8 mouse cellular contexts compared by ENCODE assay signal in genomic region chr11:19020951-19021710, GRCm38 (mm10). TPM values are rescaled to one million over a fixed set of nuclear protein-coding genes. Genes with fewer than 3 reads are reported as not detected.
A peak's percentile ranks its signal among the peaks of the same experiment; 100 is the strongest.
DNase-seq lines count a peak whose midpoint lies in the region; ATAC-seq and TF ChIP-seq lines count a peak whose summit lies in the region.

No protein-coding gene starts in this region.

- H3K9ac ChIP-seq in kidney, embryonic 14.5 days (ENCODE audit: low read depth, low read length): peak overlapping the region; percentile 93
- H3K9ac ChIP-seq in forebrain, embryonic 13.5 days: peak overlapping the region; percentile 54
- H3K9ac ChIP-seq in kidney, postnatal 0 days (ENCODE audit: low read depth, low read length): peak overlapping the region; percentile 93
- peak overlapping the region; percentile 52; the same call in 1 of the 2 replicates for H3K9ac ChIP-seq in midbrain, embryonic 12.5 days (replicated peaks)

- no peaks in the 10 kb centered on the region for H3K9me3 ChIP-seq in kidney, embryonic 14.5 days (ENCODE audit: control insufficient read depth, low read length)
- no peaks in the 10 kb centered on the region for H3K9me3 ChIP-seq in forebrain, embryonic 13.5 days (replicated peaks)
- no peaks in the 10 kb centered on the region for H3K9me3 ChIP-seq in kidney, postnatal 0 days (replicated peaks; ENCODE audit: low read length)
- no peaks in the 10 kb centered on the region for H3K9me3 ChIP-seq in midbrain, embryonic 12.5 days

- peaks cover 13% of the 10 kb centered on the region for H3K4me1 ChIP-seq in kidney, embryonic 14.5 days (ENCODE audit: control insufficient read depth, insufficient read depth, low read length)
- H3K4me1 ChIP-seq in forebrain, embryonic 13.5 days: peaks cover 28% of the 10 kb centered on the region
- H3K4me1 ChIP-seq in kidney, postnatal 0 days (replicated peaks; ENCODE audit: insufficient read depth, low read length): peaks cover 10% of the 10 kb centered on the region; the same call in 1 of the 2 replicates
- H3K4me1 ChIP-seq in midbrain, embryonic 12.5 days: peaks cover 17% of the 10 kb centered on the region

- TF ChIP-seq CTCF in brain, embryonic 14.5 days (IDR thresholded peaks at IDR 0.05; ENCODE audit: borderline replicate concordance, extremely low read depth, insufficient read depth, insufficient read length): no peak
- no peak for TF ChIP-seq CTCF in kidney, postnatal 0 days (IDR thresholded peaks at IDR 0.05; ENCODE audit: low read depth)

- H3K4me2 ChIP-seq in kidney, embryonic 14.5 days (replicated peaks; ENCODE audit: low read depth, low read length): peak overlapping the region; percentile 73
- peak overlapping the region; percentile 85 for H3K4me2 ChIP-seq in forebrain, embryonic 13.5 days
- peak overlapping the region; percentile 86 for H3K4me2 ChIP-seq in kidney, postnatal 0 days (ENCODE audit: low read length)
- H3K4me2 ChIP-seq in midbrain, embryonic 12.5 days (replicated peaks): peak overlapping the region; percentile 91

- 2% methylated on average over 28 of the region's 28 CpGs for WGBS in kidney, embryonic 14.5 days
- 3% methylated on average over 28 of the region's 28 CpGs for WGBS in forebrain, embryonic 13.5 days
- WGBS in kidney, postnatal 0 days: 8% methylated on average over 28 of the region's 28 CpGs
- WGBS in midbrain, embryonic 12.5 days: 2% methylated on average over 28 of the region's 28 CpGs

- TF ChIP-seq POLR2A in brain, embryonic 14.5 days (IDR thresholded peaks at IDR 0.05; ENCODE audit: borderline replicate concordance, extremely low read depth, insufficient read depth, insufficient read length, poor library complexity, severe bottlenecking): no peak

- ATAC-seq in kidney, embryonic 14.5 days (ENCODE audit: low FRiP score, low TSS enrichment): peak; percentile 37
- peak; percentile 4 for ATAC-seq in forebrain, embryonic 13.5 days
- ATAC-seq in kidney, postnatal 0 days (replicated peaks; ENCODE audit: low FRiP score, low read depth): no peak
- ATAC-seq in midbrain, embryonic 12.5 days (ENCODE audit: low FRiP score, low read depth): peak; percentile 5; the same call in 1 of the 2 replicates
- ATAC-seq in megakaryocyte progenitor cell, adult 5-6 weeks (replicated peaks; ENCODE audit: poor library complexity): no peak

- peak overlapping the region; percentile 73 for H3K4me3 ChIP-seq in kidney, embryonic 14.5 days (ENCODE audit: low read length)
- H3K4me3 ChIP-seq in forebrain, embryonic 13.5 days: peak overlapping the region; percentile 61
- peak overlapping the region; percentile 84 for H3K4me3 ChIP-seq in kidney, postnatal 0 days (replicated peaks; ENCODE audit: low read depth, low read length)
- peak overlapping the region; percentile 69 for H3K4me3 ChIP-seq in midbrain, embryonic 12.5 days

- peak overlapping the region; percentile 99; the same call in 1 of the 2 replicates for H3K27ac ChIP-seq in kidney, embryonic 14.5 days (ENCODE audit: low read depth, low read length)
- H3K27ac ChIP-seq in forebrain, embryonic 13.5 days: no peak overlapping the region; the same call in 1 of the 2 replicates
- peak overlapping the region; percentile 76 for H3K27ac ChIP-seq in kidney, postnatal 0 days
- H3K27ac ChIP-seq in midbrain, embryonic 12.5 days (replicated peaks): peak overlapping the region; percentile 98; the same call in 1 of the 2 replicates

- no peaks in the 10 kb centered on the region for H3K27me3 ChIP-seq in kidney, embryonic 14.5 days (ENCODE audit: control insufficient read depth, insufficient read depth, low read length)
- peaks cover 52% of the 10 kb centered on the region for H3K27me3 ChIP-seq in forebrain, embryonic 13.5 days
- no peaks in the 10 kb centered on the region for H3K27me3 ChIP-seq in kidney, postnatal 0 days (ENCODE audit: insufficient read depth, low read length)
- H3K27me3 ChIP-seq in midbrain, embryonic 12.5 days: peaks cover 22% of the 10 kb centered on the region

- no peak for DNase-seq in kidney, adult 8-10 months
- peak; percentile 68 for DNase-seq in brain, embryonic 14.5 days (ENCODE audit: low read depth)
- DNase-seq in kidney, postnatal 0 days (ENCODE audit: low spot score): peak; percentile 54
- DNase-seq in natural killer cell, adult 2 months (ENCODE audit: low spot score in 2 of 2): no peak

- H3K36me3 ChIP-seq in kidney, embryonic 14.5 days (ENCODE audit: control insufficient read depth, insufficient read depth, low read length): peaks cover 2% of the 10 kb centered on the region; the same call in 1 of the 2 replicates
- no peaks in the 10 kb centered on the region for H3K36me3 ChIP-seq in forebrain, embryonic 13.5 days (ENCODE audit: poor library complexity, severe bottlenecking)
- 0 out of 2 replicates have a peak, but pooled peaks cover under 1% of the 10 kb centered on the region for H3K36me3 ChIP-seq in kidney, postnatal 0 days (ENCODE audit: insufficient read depth, low read length)
- H3K36me3 ChIP-seq in midbrain, embryonic 12.5 days: no peaks in the 10 kb centered on the region

RNA-seq across cellular contexts. Expression of gene Meis1, which starts 2.3 kb away (rescaled TPM):
- 54.6 and 109 TPM in 2 replicates for polyA plus RNA-seq in kidney, embryonic 14.5 days (2014; fragmentation: Nextera tagmentation; extraction: Ambion mirVana)
- 31.8 and 68.8 TPM in 2 replicates for polyA plus RNA-seq in brain, embryonic 14.5 days (2012; rRNA removed)
- 28.6 and 46.9 TPM in 2 replicates for polyA plus RNA-seq in forebrain, embryonic 13.5 days (2015; fragmentation: Nextera tagmentation; extraction: Ambion mirVana)
- 59.0 and 66.7 TPM in 2 replicates for polyA plus RNA-seq in kidney, postnatal 0 days (2015; fragmentation: Nextera tagmentation; extraction: Ambion mirVana)
- 40.5 and 44.8 TPM in 2 replicates for polyA plus RNA-seq in midbrain, embryonic 12.5 days (2016; fragmentation: Nextera tagmentation; extraction: Ambion mirVana)
- 12.7 and 24.6 TPM in 2 replicates for total RNA-seq in megakaryocyte progenitor cell, adult 5-6 weeks (2015)
- total RNA-seq in megakaryocyte progenitor cell, adult 5-6 weeks (2017): 13.0 and 26.3 TPM in 2 replicates

Comparison
In these comparisons a context has a peak if more than half of its experiments do, and no peak if none do; other contexts are left out.
1. ATAC-seq: peak in kidney, embryonic 14.5 days (single experiment), forebrain, embryonic 13.5 days (single experiment) and midbrain, embryonic 12.5 days (single experiment); none in kidney, postnatal 0 days (single experiment) and megakaryocyte progenitor cell, adult 5-6 weeks (single experiment).
2. DNase-seq: peak in brain, embryonic 14.5 days (single experiment) and kidney, postnatal 0 days (single experiment); none in kidney, adult 8-10 months (0 of 2) and natural killer cell, adult 2 months (0 of 2).
3. Peak in every context shown above with its lines, with median percentiles within 50 percentile points of each other: H3K4me2 ChIP-seq, H3K4me3 ChIP-seq and H3K9ac ChIP-seq.